Comparison of ENCODE assay signal across 28 mouse cellular contexts in genomic region chr19:46426488-46426887, GRCm38 (mm10). TPM values are rescaled to one million over a fixed set of nuclear protein-coding genes. Genes with fewer than 3 reads are reported as not detected.
DNase-seq lines count a peak whose midpoint lies in the region; ATAC-seq lines count a peak whose summit lies in the region.
"Had no signal": no experiment of that assay in that cellular context is flagged by ENCODE, and none has a peak within 500 bp of the region (broad histone marks: within the 10 kb centered on the region; RNA-seq: fewer than 3 reads in every experiment).

No protein-coding gene starts in this region.

- peaks cover 23% of the 10 kb centered on the region for H3K36me3 ChIP-seq in forebrain, embryonic 12.5 days (replicated peaks)
- H3K36me3 ChIP-seq in forebrain, embryonic 10.5 days (replicated peaks): peaks cover 54% of the 10 kb centered on the region
- peaks cover 16% of the 10 kb centered on the region for H3K36me3 ChIP-seq in hindbrain, embryonic 13.5 days
- H3K36me3 ChIP-seq in hindbrain, embryonic 12.5 days: 0 out of 2 replicates have a peak, but pooled peaks cover 5% of the 10 kb centered on the region
- 0 out of 2 replicates have a peak, but pooled peaks cover 4% of the 10 kb centered on the region for H3K36me3 ChIP-seq in neural tube, embryonic 13.5 days

- no peak for ATAC-seq in forebrain, embryonic 12.5 days (ENCODE audit: low FRiP score)
- no peak for ATAC-seq in hindbrain, embryonic 13.5 days (ENCODE audit: low FRiP score)
- ATAC-seq in hindbrain, embryonic 12.5 days (ENCODE audit: low FRiP score): no peak
- ATAC-seq in neural tube, embryonic 13.5 days (ENCODE audit: low read depth): no peak
- ATAC-seq: liver, embryonic 12.5 days; liver, postnatal 0 days; midbrain, embryonic 13.5 days had no signal

- no peak overlapping the region for H3K4me3 ChIP-seq in forebrain, embryonic 12.5 days (replicated peaks)
- H3K4me3 ChIP-seq in forebrain, embryonic 10.5 days: no peak overlapping the region
- no peak overlapping the region for H3K4me3 ChIP-seq in hindbrain, embryonic 13.5 days
- H3K4me3 ChIP-seq in hindbrain, embryonic 12.5 days: no peak overlapping the region
- H3K4me3 ChIP-seq in neural tube, embryonic 13.5 days: no peak overlapping the region
- H3K4me3 ChIP-seq: erythroblast, embryonic 14.5 days; heart, embryonic 10.5 days; kidney, embryonic 15.5 days; left cerebral cortex, adult 2 months; liver, embryonic 12.5 days; midbrain, embryonic 13.5 days; myocyte had no signal

- 60% methylated on average over 12 of the region's 12 CpGs for WGBS in forebrain, embryonic 12.5 days
- WGBS in forebrain, embryonic 10.5 days: 73% methylated on average over 12 of the region's 12 CpGs
- 78% methylated on average over 12 of the region's 12 CpGs for WGBS in hindbrain, embryonic 13.5 days
- 76% methylated on average over 12 of the region's 12 CpGs for WGBS in hindbrain, embryonic 12.5 days
- WGBS in neural tube, embryonic 13.5 days: 62% methylated on average over 12 of the region's 12 CpGs

- intact Hi-C loops in left cerebral cortex, postnatal 25 days (cut with DNase I): no loop called here

- H3K4me1 ChIP-seq in forebrain, embryonic 12.5 days: peaks cover 21% of the 10 kb centered on the region
- H3K4me1 ChIP-seq in forebrain, embryonic 10.5 days: peaks cover 39% of the 10 kb centered on the region
- H3K4me1 ChIP-seq in hindbrain, embryonic 13.5 days (replicated peaks): peaks cover 28% of the 10 kb centered on the region
- H3K4me1 ChIP-seq in hindbrain, embryonic 12.5 days: peaks cover 26% of the 10 kb centered on the region
- H3K4me1 ChIP-seq in neural tube, embryonic 13.5 days (replicated peaks): peaks cover 27% of the 10 kb centered on the region

- no peaks in the 10 kb centered on the region for H3K9me3 ChIP-seq in forebrain, embryonic 12.5 days
- peaks cover 6% of the 10 kb centered on the region; the same call in 1 of the 2 replicates for H3K9me3 ChIP-seq in forebrain, embryonic 10.5 days
- H3K9me3 ChIP-seq in hindbrain, embryonic 13.5 days: no peaks in the 10 kb centered on the region
- no peaks in the 10 kb centered on the region for H3K9me3 ChIP-seq in hindbrain, embryonic 12.5 days (replicated peaks)
- no peaks in the 10 kb centered on the region for H3K9me3 ChIP-seq in neural tube, embryonic 13.5 days
- H3K9me3 ChIP-seq: G1E; heart, embryonic 10.5 days; liver, embryonic 12.5 days; midbrain, embryonic 13.5 days had no signal

- H3K27me3 ChIP-seq in forebrain, embryonic 12.5 days: no peaks in the 10 kb centered on the region
- no peaks in the 10 kb centered on the region for H3K27me3 ChIP-seq in forebrain, embryonic 10.5 days (ENCODE audit: poor library complexity, severe bottlenecking)
- H3K27me3 ChIP-seq in hindbrain, embryonic 13.5 days: no peaks in the 10 kb centered on the region
- H3K27me3 ChIP-seq in hindbrain, embryonic 12.5 days: no peaks in the 10 kb centered on the region
- no peaks in the 10 kb centered on the region for H3K27me3 ChIP-seq in neural tube, embryonic 13.5 days
- H3K27me3 ChIP-seq: kidney, embryonic 15.5 days; liver, embryonic 12.5 days; midbrain, embryonic 13.5 days had no signal

- 0 out of 2 replicates have a peak overlapping the region, but pooled peaks have one; percentile 3 for H3K27ac ChIP-seq in forebrain, embryonic 12.5 days
- no peak overlapping the region; the same call in 1 of the 2 replicates for H3K27ac ChIP-seq in forebrain, embryonic 10.5 days
- 0 out of 2 replicates have a peak overlapping the region, but pooled peaks have one; percentile 35 for H3K27ac ChIP-seq in hindbrain, embryonic 13.5 days
- no peak overlapping the region for H3K27ac ChIP-seq in hindbrain, embryonic 12.5 days
- peak overlapping the region; percentile 25; the same call in 1 of the 2 replicates for H3K27ac ChIP-seq in neural tube, embryonic 13.5 days (replicated peaks)
- H3K27ac ChIP-seq: heart, embryonic 10.5 days; left cerebral cortex, adult 2 months; liver, embryonic 12.5 days; midbrain, embryonic 13.5 days had no signal

- H3K9ac ChIP-seq in forebrain, embryonic 12.5 days: peak overlapping the region; percentile 8; the same call in 1 of the 2 replicates
- H3K9ac ChIP-seq in hindbrain, embryonic 13.5 days: no peak overlapping the region; the same call in 1 of the 2 replicates
- no peak overlapping the region for H3K9ac ChIP-seq in hindbrain, embryonic 12.5 days
- no peak overlapping the region for H3K9ac ChIP-seq in neural tube, embryonic 13.5 days
- H3K9ac ChIP-seq: kidney, embryonic 15.5 days; liver, embryonic 12.5 days; liver, postnatal 0 days; midbrain, embryonic 13.5 days had no signal

- no peak overlapping the region for H3K4me2 ChIP-seq in forebrain, embryonic 12.5 days
- H3K4me2 ChIP-seq in hindbrain, embryonic 13.5 days: no peak overlapping the region
- H3K4me2 ChIP-seq in hindbrain, embryonic 12.5 days (replicated peaks): no peak overlapping the region
- no peak overlapping the region for H3K4me2 ChIP-seq in neural tube, embryonic 13.5 days
- H3K4me2 ChIP-seq: kidney, embryonic 15.5 days; liver, embryonic 12.5 days; midbrain, embryonic 13.5 days had no signal

- DNase-seq in forebrain, embryonic 10.5 days (ENCODE audit: extremely low spot score, low spot score): no peak
- no peak for DNase-seq in neural tube, embryonic 10.5 days (ENCODE audit: extremely low spot score, low spot score)
- no peak for DNase-seq in left cerebral cortex, postnatal 25 days (ENCODE audit: low spot score in 2 of 2)
- DNase-seq: adrenal gland, postnatal 14 days; cerebellum, adult 11-12 months; gastrocnemius, postnatal 25 days; heart, adult 11 months; heart, postnatal 4 days; kidney, adult 18-20 months; kidney, postnatal 25 days; left cerebral cortex, postnatal 4 days; liver, postnatal 0 days; lung, postnatal 36 days; retina, postnatal 1 day; right cerebral cortex, postnatal 14 days; thymus, postnatal 4 days had no signal

RNA-seq across cellular contexts. Expression of gene Sufu, which starts 29.8 kb away (rescaled TPM):
- 38.7 and 44.1 TPM in 2 replicates for polyA plus RNA-seq in forebrain, embryonic 12.5 days (2016; fragmentation: Nextera tagmentation; extraction: Ambion mirVana)
- 47.5 and 50.8 TPM in 2 replicates for polyA plus RNA-seq in forebrain, embryonic 10.5 days (2016; fragmentation: Nextera tagmentation; extraction: Ambion mirVana)
- 25.0 and 26.3 TPM in 2 replicates for polyA plus RNA-seq in hindbrain, embryonic 13.5 days (2015; fragmentation: Nextera tagmentation; extraction: Ambion mirVana)
- polyA plus RNA-seq in hindbrain, embryonic 12.5 days (2016; fragmentation: Nextera tagmentation; extraction: Ambion mirVana): 37.7 and 39.3 TPM in 2 replicates
- polyA plus RNA-seq in neural tube, embryonic 13.5 days (2015; fragmentation: Nextera tagmentation; extraction: Ambion mirVana): 24.8 and 27.9 TPM in 2 replicates
- total RNA-seq in left cerebral cortex, postnatal 25 days (2021): 10 to 100 TPM; 16.8 to 21.0 TPM

RNA-seq across cellular contexts. Expression of gene Actr1a, which starts 30.9 kb away (rescaled TPM):
- 241 and 254 TPM in 2 replicates for polyA plus RNA-seq in forebrain, embryonic 12.5 days (2016; fragmentation: Nextera tagmentation; extraction: Ambion mirVana)
- 172 and 185 TPM in 2 replicates for polyA plus RNA-seq in forebrain, embryonic 10.5 days (2016; fragmentation: Nextera tagmentation; extraction: Ambion mirVana)
- polyA plus RNA-seq in hindbrain, embryonic 13.5 days (2015; fragmentation: Nextera tagmentation; extraction: Ambion mirVana): 310 and 317 TPM in 2 replicates
- polyA plus RNA-seq in hindbrain, embryonic 12.5 days (2016; fragmentation: Nextera tagmentation; extraction: Ambion mirVana): 240 and 246 TPM in 2 replicates
- polyA plus RNA-seq in neural tube, embryonic 13.5 days (2015; fragmentation: Nextera tagmentation; extraction: Ambion mirVana): 292 and 297 TPM in 2 replicates
- total RNA-seq in left cerebral cortex, postnatal 25 days (2021): 100 to 1,000 TPM; 187 to 190 TPM

Comparison
In these comparisons a context has a peak if more than half of its experiments do, and no peak if none do; other contexts are left out.
1. H3K27ac ChIP-seq: peak in forebrain, embryonic 12.5 days (single experiment), hindbrain, embryonic 13.5 days (single experiment) and neural tube, embryonic 13.5 days (single experiment); none in forebrain, embryonic 10.5 days (single experiment) and hindbrain, embryonic 12.5 days (single experiment).